Mouse (Mus musculus) liver, adult 2 months (tissue): ENCODE data around the gene Glb1. TPM values are rescaled to one million over a fixed set of nuclear protein-coding genes. Genes with fewer than 3 reads are reported as not detected.
"Not testable (repeated sequence)": the region's sequence is repeated elsewhere in the genome, so short reads cannot be mapped to it uniquely, and the experiment has no call there.

Source experiments
- DNase-seq: peaks from one replicate; pipeline ENCODE4 v3.0.0-alpha.2; 2011; ENCODE audit warnings: low read depth, low spot score; ENCODE audit errors: extremely low read depth
- H3K27ac ChIP-seq: fragments of 200-500 bp; replicated peaks from 2 replicates; pipeline ENCODE4 v1.5.1; 2012; ENCODE audit warnings: low read depth, mild to moderate bottlenecking, control low read depth, inconsistent platforms, low read length; ENCODE audit not compliant: insufficient read depth
- H3K27me3 ChIP-seq: fragments of 200-500 bp; 2 replicates; pipeline ENCODE4 v1.6.1; 2012; ENCODE audit warnings: mild to moderate bottlenecking, moderate library complexity, low read length, inconsistent platforms; ENCODE audit not compliant: control insufficient read depth, insufficient read depth
- H3K36me3 ChIP-seq: fragments of 200-500 bp; 2 replicates; pipeline ENCODE4 v1.6.1; 2012; ENCODE audit warnings: low read length, inconsistent platforms; ENCODE audit not compliant: control insufficient read depth, insufficient read depth
- H3K4me1 ChIP-seq: fragments of 200-500 bp; 2 replicates; pipeline ENCODE4 v1.6.1; 2011; ENCODE audit warnings: low read length; ENCODE audit not compliant: control insufficient read depth, insufficient read depth
- H3K4me3 ChIP-seq: fragments of 200-500 bp; 2 replicates; pipeline ENCODE4 v1.5.1; 2011; ENCODE audit warnings: low read depth, mild to moderate bottlenecking, control low read depth, low read length, moderate library complexity; ENCODE audit not compliant: insufficient read depth
- H3K79me2 ChIP-seq: fragments of 200-500 bp; 2 replicates; pipeline ENCODE4 v1.6.1; 2012; ENCODE audit warnings: inconsistent platforms, mild to moderate bottlenecking, low read length, moderate library complexity; ENCODE audit not compliant: control insufficient read depth, insufficient read depth
- H3K9ac ChIP-seq: fragments of 200-500 bp; 2 replicates; pipeline ENCODE4 v1.6.1; 2012; ENCODE audit warnings: low read depth, mild to moderate bottlenecking, control low read depth, inconsistent platforms, low read length
- CTCF ChIP-seq: fragments of 200-500 bp; IDR thresholded peaks from 2 replicates; pipeline ENCODE4 v1.5.1; 2011; ENCODE audit warnings: low read depth, low read length, control low read depth
- POLR2A ChIP-seq: fragments of 200-500 bp; IDR thresholded peaks from 2 replicates; pipeline ENCODE4 v1.6.1; 2011; ENCODE audit warnings: low read length, control low read depth; ENCODE audit not compliant: insufficient read depth; ENCODE audit errors: extremely low read depth
- WGBS: fragments of 180-500 bp; shearing (Covaris S2); methylation state at CpG from one replicate; pipeline ENCODE4 v1.1.7; 2018; 5-methylcytosine and 5-hydroxymethylcytosine counted together
- polyA plus RNA-seq: library from polyadenylated mRNA; depleted of rRNA; stranded (reverse); fragments of >200 nt; gene quantifications from 2 replicates; pipeline ENCODE4 v1.2.3, GENCODE M21; 2012
- total RNA-seq: library from RNA; depleted of rRNA; stranded (reverse); fragments of >200 nt; gene quantifications from 2 replicates; pipeline ENCODE4 v1.2.3, GENCODE M21; 2014

Glb1 gene
- total and polyA plus RNA-seq, 2 experiments: 13.2 to 16.7 TPM

- Histone ChIP-seq H3K27ac (no peak overlapping the region), H3K79me2 (no peaks in the 10 kb centered on the region), H3K36me3 (no peaks in the 10 kb centered on the region), H3K9ac (no peak overlapping the region), H3K4me3 (no peak overlapping the region), H3K4me1 (no peaks in the 10 kb centered on the region), H3K27me3 (no peaks in the 10 kb centered on the region)
- DNase-seq: no peak
- TF ChIP-seq CTCF: no peak
- no peak for TF ChIP-seq POLR2A
- 90% methylated on average over 9 of the region's 9 CpGs for WGBS
Measured at GRCm38 (mm10) chr9:114507421-114507820, 106.5 kb downstream of the Glb1 start.

- Histone ChIP-seq H3K4me1 (no peaks in the 10 kb centered on the region), H3K4me3 (no peak overlapping the region), H3K79me2 (no peaks in the 10 kb centered on the region), H3K36me3 (no peaks in the 10 kb centered on the region), H3K9ac (no peak overlapping the region), H3K27me3 (peaks cover 3% of the 10 kb centered on the region; the same call in 1 of the 2 replicates), H3K27ac (no peak overlapping the region)
- DNase-seq: no peak
- TF ChIP-seq CTCF (no peak), POLR2A (no peak)
- 91% methylated on average over 9 of the region's 9 CpGs for WGBS
Measured at GRCm38 (mm10) chr9:114509785-114510184, 108.9 kb downstream of the Glb1 start.

GRCm38 (mm10) chr9:114512831-114513230 is 112.0 kb downstream of the Glb1 start:
- TF ChIP-seq CTCF (no peak), POLR2A (no peak)
- Histone ChIP-seq H3K36me3 (no peaks in the 10 kb centered on the region), H3K9ac (no peak overlapping the region), H3K27ac (no peak overlapping the region), H3K27me3 (peaks cover 3% of the 10 kb centered on the region; the same call in 1 of the 2 replicates), H3K4me3 (no peak overlapping the region), H3K79me2 (no peaks in the 10 kb centered on the region), H3K4me1 (no peaks in the 10 kb centered on the region)
- no peak for DNase-seq
- 97% methylated on average over 21 of the region's 21 CpGs for WGBS

- DNase-seq: no peak
- Histone ChIP-seq H3K9ac (no peak within 1 kb of the TSS), H3K4me3 (no peak within 1 kb of the TSS), H3K4me1 (no peaks in the 10 kb centered on the region), H3K27ac (no peak within 1 kb of the TSS), H3K79me2 (no peaks in the 10 kb centered on the region), H3K27me3 (peaks cover 3% of the 10 kb centered on the region; the same call in 1 of the 2 replicates), H3K36me3 (no peaks in the 10 kb centered on the region)
- WGBS: 79% methylated on average over 11 of the region's 11 CpGs
- TF ChIP-seq POLR2A (no peak), CTCF (no peak)
Measured at GRCm38 (mm10) chr9:114515364-114515763, 114.5 kb downstream of the Glb1 start, which contains the start of gene C130032M10Rik. Gene C130032M10Rik, plus strand, starts transcription at chr9:114515697.

GRCm38 (mm10) chr9:114517924-114518497 is 117.1 kb downstream of the Glb1 start:
- WGBS: 80% methylated on average over 13 of the region's 13 CpGs
- Histone ChIP-seq H3K27me3 (0 out of 2 replicates have a peak, but pooled peaks cover 3% of the 10 kb centered on the region), H3K27ac (no peak overlapping the region), H3K36me3 (no peaks in the 10 kb centered on the region), H3K4me1 (no peaks in the 10 kb centered on the region), H3K4me3 (no peak overlapping the region), H3K9ac (no peak overlapping the region), H3K79me2 (no peaks in the 10 kb centered on the region)
- TF ChIP-seq POLR2A (no peak), CTCF (no peak)
- no peak for DNase-seq

GRCm38 (mm10) chr9:114518812-114519477 is 118.1 kb downstream of the Glb1 start:
- H3K4me3 ChIP-seq: no peak overlapping the region
- H3K79me2 ChIP-seq: no peaks in the 10 kb centered on the region
- H3K4me1 ChIP-seq: no peaks in the 10 kb centered on the region
- DNase-seq: no peak
- H3K36me3 ChIP-seq: no peaks in the 10 kb centered on the region
- H3K27me3 ChIP-seq: no peaks in the 10 kb centered on the region
- WGBS: 73% methylated on average over 9 of the region's 9 CpGs
- H3K9ac ChIP-seq: no peak overlapping the region
- no peak overlapping the region for H3K27ac ChIP-seq
- no peak for TF ChIP-seq CTCF
- TF ChIP-seq POLR2A: no peak

GRCm38 (mm10) chr9:114520529-114520928 is 119.7 kb downstream of the Glb1 start:
- H3K27ac ChIP-seq, H3K27me3 ChIP-seq, H3K4me3 ChIP-seq, H3K36me3 ChIP-seq, H3K4me1 ChIP-seq, H3K9ac ChIP-seq, H3K79me2 ChIP-seq, DNase-seq: not testable (repeated sequence)
- WGBS: 65% methylated on average over 4 of the region's 4 CpGs
